Mouse (Mus musculus): ENCODE measurements around the gene Nr2f2. TPM values are rescaled to one million over a fixed set of nuclear protein-coding genes. Genes with fewer than 3 reads are reported as not detected.

Nr2f2 gene
- polyA plus RNA-seq, 1 experiment from 2014 or later = 98.4 TPM

DNA sequence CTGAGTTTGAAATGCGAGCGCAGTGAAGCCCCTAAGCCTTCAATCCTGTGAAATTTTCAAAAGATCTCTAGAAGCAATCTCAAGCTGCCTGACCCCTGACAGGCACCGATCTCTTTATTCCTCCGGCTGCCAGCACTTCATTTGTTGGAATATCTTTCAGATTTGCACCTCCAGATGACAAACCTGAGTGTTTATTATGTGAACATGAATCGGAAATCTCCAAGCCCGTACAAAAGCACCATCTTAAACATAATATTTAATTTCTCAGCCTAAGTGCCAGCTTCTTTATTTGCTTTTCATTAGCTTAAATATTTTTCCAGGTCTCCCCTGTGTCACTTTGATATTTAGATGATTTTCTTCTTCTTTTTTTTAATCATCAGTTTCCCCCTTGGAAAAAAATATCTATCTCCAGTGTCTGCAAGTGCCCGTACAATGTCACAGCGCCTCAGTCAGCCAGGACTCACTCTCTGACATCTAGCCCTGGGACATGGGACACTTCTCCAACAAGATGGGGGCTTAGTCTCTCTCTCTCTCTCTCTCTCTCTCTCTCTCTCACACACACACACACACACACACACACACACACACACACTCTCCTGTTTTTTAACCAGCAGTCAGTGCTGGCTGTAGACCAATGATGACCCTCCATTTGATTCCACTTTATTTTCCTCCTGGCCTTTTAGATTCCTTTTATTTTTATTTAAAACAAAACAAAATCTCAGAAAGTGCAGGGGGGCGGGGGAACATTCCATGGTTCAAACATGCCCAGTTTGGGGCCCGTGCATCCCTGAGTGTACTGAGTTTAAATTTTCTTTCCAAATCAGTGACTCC, 38.1 kb downstream of the Nr2f2 start:
- 11% methylated on average over 10 of the region's 10 CpGs for WGBS
- peak overlapping the region; percentile 77 for H3K27ac ChIP-seq

DNA sequence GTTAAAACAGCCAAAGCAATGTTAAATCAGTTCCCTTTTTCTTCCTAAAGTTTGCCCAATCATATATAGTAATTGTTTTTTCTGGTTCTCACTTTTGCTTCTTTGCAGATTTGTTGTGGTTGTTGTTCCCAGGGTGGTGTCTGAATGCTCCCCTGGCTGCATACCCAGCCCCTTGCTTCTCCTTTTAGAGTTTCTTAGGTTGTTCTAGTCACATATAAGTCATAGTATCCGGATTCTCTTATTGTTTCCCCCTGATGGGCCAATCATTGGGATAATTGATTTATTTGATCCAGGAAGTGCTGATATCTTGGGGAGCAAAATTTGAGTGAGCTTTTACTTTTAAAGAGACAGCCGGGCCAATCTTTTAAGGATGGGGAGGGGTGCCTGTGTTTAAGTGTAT, 39.3 kb downstream of the Nr2f2 start:
- Histone ChIP-seq H3K4me2 (no peak overlapping the region), H3K4me1 (peaks cover 20% of the 10 kb centered on the region; the same call in 1 of the 2 replicates), H3K4me3 (no peak overlapping the region), H3K9ac (no peak overlapping the region), H3K9me3 (no peaks in the 10 kb centered on the region), H3K27ac (0 out of 2 replicates have a peak overlapping the region, but pooled peaks have one; percentile 35), H3K27me3 (replicated peaks) (peaks cover 83% of the 10 kb centered on the region), H3K36me3 (replicated peaks) (no peaks in the 10 kb centered on the region)
- WGBS = 10% methylated on average over 2 of the region's 2 CpGs
- no peak for ATAC-seq (replicated peaks)

More for the DNA sequence above, 38.1 kb downstream of the Nr2f2 start:
- Histone ChIP-seq H3K4me3 (no peak overlapping the region), H3K4me1 (peaks cover 25% of the 10 kb centered on the region; the same call in 1 of the 2 replicates), H3K4me2 (no peak overlapping the region), H3K9me3 (no peaks in the 10 kb centered on the region), H3K9ac (no peak overlapping the region), H3K36me3 (replicated peaks) (no peaks in the 10 kb centered on the region), H3K27me3 (replicated peaks) (peaks cover 79% of the 10 kb centered on the region)
- ATAC-seq (replicated peaks) = no peak

DNA sequence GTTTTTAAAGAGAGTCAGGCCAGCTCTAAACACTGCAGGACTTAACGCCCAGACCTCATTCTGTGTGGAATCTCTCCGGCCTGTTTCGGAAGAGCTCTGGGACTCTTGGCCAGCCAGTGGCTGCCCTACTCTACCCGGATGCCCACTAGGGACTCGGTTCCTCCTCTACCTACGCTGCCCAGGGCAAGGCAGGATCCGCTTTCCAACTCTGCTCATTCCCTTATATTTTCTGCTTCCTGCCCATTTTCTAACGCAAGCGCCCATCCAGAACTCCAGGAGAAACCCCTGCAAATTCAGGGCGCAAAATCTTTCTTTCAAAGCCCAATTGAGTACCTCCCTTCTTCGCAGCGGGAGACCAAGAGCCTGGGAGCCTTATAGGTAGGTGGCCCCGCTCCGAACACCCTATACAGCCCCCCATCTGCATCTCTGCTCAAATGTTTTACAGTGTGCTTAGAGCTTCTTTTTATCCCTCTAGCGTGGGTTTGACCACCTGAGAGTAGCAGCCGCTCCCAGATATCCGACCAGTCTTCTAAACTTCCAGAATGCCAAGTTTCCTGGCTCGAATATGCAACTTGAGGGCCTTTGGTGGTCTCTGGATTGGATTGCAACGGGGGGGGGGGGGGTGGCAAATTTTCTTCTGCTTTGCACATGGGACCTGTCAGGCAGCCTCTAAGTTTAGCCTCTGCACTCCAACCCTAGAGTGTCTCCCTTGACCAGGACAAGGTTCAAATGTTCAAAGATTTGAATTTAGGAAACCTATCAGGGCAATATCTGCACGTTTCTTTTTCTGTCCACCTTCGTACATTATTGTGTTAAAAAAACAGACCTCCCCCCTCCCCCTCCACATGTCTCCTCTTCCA, 40.1 kb downstream of the Nr2f2 start:
- no peak for ATAC-seq (replicated peaks)
- Histone ChIP-seq H3K9ac (no peak overlapping the region), H3K4me2 (peak overlapping the region; percentile 27), H3K4me1 (peaks cover 12% of the 10 kb centered on the region; the same call in 1 of the 2 replicates), H3K9me3 (no peaks in the 10 kb centered on the region), H3K4me3 (no peak overlapping the region), H3K27ac (peak overlapping the region; percentile 62), H3K36me3 (replicated peaks) (no peaks in the 10 kb centered on the region), H3K27me3 (replicated peaks) (peaks cover 88% of the 10 kb centered on the region)
- WGBS = 5% methylated on average over 21 of the region's 21 CpGs

DNA sequence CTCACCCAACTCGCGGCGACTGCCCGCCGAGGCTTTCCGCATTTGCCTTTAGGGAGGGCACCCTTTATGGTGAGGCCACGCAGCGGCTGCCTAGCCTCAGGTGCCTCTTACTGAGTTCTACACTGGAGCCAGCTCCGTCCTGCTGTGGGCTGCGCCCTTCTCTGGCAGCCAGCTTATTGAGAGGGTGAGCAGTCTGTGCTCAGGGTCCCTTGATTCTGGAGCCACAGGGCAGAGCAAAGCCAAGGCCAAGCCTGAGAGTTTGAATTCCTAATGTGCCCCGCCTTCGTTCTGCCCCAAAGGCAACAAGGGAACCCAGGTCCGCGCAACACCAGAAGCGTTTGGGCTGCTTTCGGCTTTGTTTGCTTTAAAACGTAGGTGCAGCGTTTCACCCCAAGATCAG, 41.2 kb downstream of the Nr2f2 start:
- no peak overlapping the region for H3K9ac ChIP-seq
- WGBS = under 1% methylated on average over 18 of the region's 18 CpGs
- H3K27me3 ChIP-seq (replicated peaks) = peaks cover 86% of the 10 kb centered on the region
- peaks cover 3% of the 10 kb centered on the region; the same call in 1 of the 2 replicates for H3K4me1 ChIP-seq
- H3K36me3 ChIP-seq (replicated peaks) = no peaks in the 10 kb centered on the region
- ATAC-seq (replicated peaks) = no peak
- 0 out of 2 replicates have a peak overlapping the region, but pooled peaks have one; percentile 8 for H3K4me3 ChIP-seq
- H3K9me3 ChIP-seq = no peaks in the 10 kb centered on the region
- H3K27ac ChIP-seq = peak overlapping the region; percentile 62
- H3K4me2 ChIP-seq = peak overlapping the region; percentile 27

DNA sequence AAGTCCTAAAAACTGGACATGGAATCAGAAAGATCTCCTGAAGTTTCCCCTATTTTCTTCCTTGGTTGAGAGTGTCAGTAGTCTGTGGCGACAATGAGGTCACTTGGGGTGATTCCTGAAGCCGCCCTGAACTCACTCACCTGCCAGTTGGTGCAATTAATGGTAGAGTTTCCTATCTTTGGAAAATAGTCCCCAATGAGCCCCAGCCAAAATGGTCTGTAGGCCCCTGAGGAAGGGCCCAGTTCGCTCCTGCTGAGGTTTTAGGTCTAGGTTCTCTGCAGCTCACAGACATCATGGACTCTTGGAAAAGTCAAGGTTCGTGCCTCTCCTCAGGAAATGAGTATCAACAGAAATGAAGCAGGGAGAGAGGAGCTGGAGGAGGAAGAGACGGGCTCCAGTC, 42.0 kb downstream of the Nr2f2 start:
- Histone ChIP-seq H3K27me3 (replicated peaks) (peaks cover 83% of the 10 kb centered on the region), H3K4me2 (no peak overlapping the region), H3K9ac (no peak overlapping the region), H3K4me3 (no peak overlapping the region), H3K27ac (no peak overlapping the region), H3K9me3 (no peaks in the 10 kb centered on the region), H3K4me1 (peaks cover 3% of the 10 kb centered on the region; the same call in 1 of the 2 replicates), H3K36me3 (replicated peaks) (no peaks in the 10 kb centered on the region)
- 22% methylated on average over 5 of the region's 5 CpGs for WGBS
- ATAC-seq (replicated peaks) = no peak

DNA sequence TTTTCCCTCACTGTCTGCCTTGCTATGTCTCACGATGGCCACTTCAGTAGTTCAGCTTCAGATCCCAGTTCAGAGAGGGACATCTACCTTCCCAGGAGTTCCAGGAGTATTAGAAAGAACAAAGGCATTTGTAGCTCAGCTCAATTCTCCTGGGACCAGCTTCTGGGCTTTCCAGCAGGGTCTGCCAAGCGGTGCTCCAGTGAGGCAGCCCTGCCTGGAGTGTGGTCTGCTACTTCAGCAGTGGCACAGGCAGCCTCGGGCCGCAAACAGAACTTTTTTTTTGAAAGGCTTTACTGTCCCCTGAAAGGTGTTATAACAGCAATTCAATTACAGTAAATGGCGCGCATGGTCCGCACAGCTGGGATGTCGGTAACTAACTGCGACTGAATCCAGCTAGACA, 42.5 kb downstream of the Nr2f2 start:
- Histone ChIP-seq H3K9me3 (no peaks in the 10 kb centered on the region), H3K36me3 (replicated peaks) (no peaks in the 10 kb centered on the region), H3K4me1 (0 out of 2 replicates have a peak, but pooled peaks cover 3% of the 10 kb centered on the region), H3K4me2 (no peak overlapping the region), H3K4me3 (no peak overlapping the region), H3K27me3 (replicated peaks) (peaks cover 78% of the 10 kb centered on the region), H3K27ac (no peak overlapping the region), H3K9ac (no peak overlapping the region)
- ATAC-seq (replicated peaks) = no peak
- 8% methylated on average over 9 of the region's 9 CpGs for WGBS

DNA sequence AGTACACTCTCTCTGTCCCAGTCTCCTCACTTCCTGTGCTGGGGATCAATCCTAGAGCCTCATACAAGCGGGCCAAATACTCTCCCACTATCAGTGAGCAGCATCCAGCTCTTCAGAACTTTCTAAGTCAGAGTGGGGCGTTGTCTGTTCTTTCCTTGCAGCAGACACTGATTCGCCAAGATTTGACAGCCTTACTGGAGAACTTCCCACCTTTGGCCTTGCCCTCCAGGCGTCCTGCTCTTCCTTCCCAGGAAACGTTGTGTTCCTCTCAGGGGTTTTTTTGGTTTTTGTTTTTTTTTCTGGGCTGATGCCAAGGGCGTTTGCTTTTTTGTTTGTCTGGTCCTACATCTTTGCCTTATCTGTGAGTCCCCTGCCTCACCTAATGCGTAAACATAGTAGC, 60.8 kb downstream of the Nr2f2 start:
- no peaks in the 10 kb centered on the region for H3K27me3 ChIP-seq (replicated peaks)
- WGBS = 67% methylated on average over 7 of the region's 7 CpGs
- ATAC-seq (replicated peaks) = no peak
- no peaks in the 10 kb centered on the region for H3K4me1 ChIP-seq
- no peaks in the 10 kb centered on the region for H3K9me3 ChIP-seq
- no peaks in the 10 kb centered on the region for H3K36me3 ChIP-seq (replicated peaks)
- no peak overlapping the region for H3K9ac ChIP-seq
- H3K4me3 ChIP-seq = no peak overlapping the region
- no peak overlapping the region for H3K4me2 ChIP-seq
- no peak overlapping the region for H3K27ac ChIP-seq

DNA sequence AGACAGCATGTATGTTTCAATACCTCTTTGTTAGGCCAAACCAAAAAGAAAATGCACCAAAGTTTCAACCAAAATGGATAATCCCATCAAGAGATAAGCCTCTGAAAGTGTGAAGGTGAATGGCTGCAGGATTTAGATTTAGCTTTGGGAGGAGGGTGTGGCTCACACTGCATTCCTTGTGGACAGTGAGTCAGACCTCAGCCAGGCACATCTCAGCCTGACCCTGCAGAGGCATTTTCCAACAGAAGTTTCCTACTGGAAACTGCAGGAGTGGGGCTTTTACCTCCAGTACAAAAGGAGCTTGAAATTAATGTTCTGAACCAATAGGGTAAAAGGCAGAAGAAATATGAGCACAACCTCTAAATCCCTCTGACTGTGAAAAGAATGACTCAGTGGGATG, 62.1 kb downstream of the Nr2f2 start:
- no peaks in the 10 kb centered on the region for H3K36me3 ChIP-seq (replicated peaks)
- ATAC-seq (replicated peaks) = no peak
- no peak overlapping the region for H3K27ac ChIP-seq
- no peak overlapping the region for H3K4me3 ChIP-seq
- H3K27me3 ChIP-seq (replicated peaks) = no peaks in the 10 kb centered on the region
- H3K9ac ChIP-seq = no peak overlapping the region
- no peaks in the 10 kb centered on the region for H3K4me1 ChIP-seq
- no peaks in the 10 kb centered on the region for H3K9me3 ChIP-seq
- H3K4me2 ChIP-seq = no peak overlapping the region

Measured in midbrain, embryonic 15.5 days (tissue).